Mouse (Mus musculus): ENCODE measurements around the gene Opalin. TPM values are rescaled to one million over a fixed set of nuclear protein-coding genes. Genes with fewer than 3 reads are reported as not detected.

The Opalin gene
- total RNA-seq, 2 experiments from 2014 or later, result 8.8 to 10.8 TPM

- Histone ChIP-seq H3K27ac (no peak overlapping the region), H3K4me3 (no peak overlapping the region)
- no peak for DNase-seq (ENCODE audit: low spot score in 2 of 2)
- TF ChIP-seq CTCF (conservative IDR thresholded peaks at IDR 0.05), result no peak
Observed at GRCm38 (mm10) chr19:41100863-41101262, 23.9 kb upstream of the Opalin start.

GRCm38 (mm10) chr19:41097038-41097437, 20.1 kb upstream of the Opalin start:
- no peak for TF ChIP-seq CTCF (conservative IDR thresholded peaks at IDR 0.05)
- no peak overlapping the region for H3K27ac ChIP-seq
- DNase-seq (ENCODE audit: low spot score in 2 of 2), result no peak
- no peak overlapping the region for H3K4me3 ChIP-seq

GRCm38 (mm10) chr19:41091901-41092300, 15.0 kb upstream of the Opalin start:
- Histone ChIP-seq H3K27ac (no peak overlapping the region), H3K4me3 (no peak overlapping the region)
- TF ChIP-seq CTCF (conservative IDR thresholded peaks at IDR 0.05), result no peak
- no peak for DNase-seq (ENCODE audit: low spot score in 2 of 2)

GRCm38 (mm10) chr19:41089833-41090232, 12.9 kb upstream of the Opalin start:
- Histone ChIP-seq H3K4me3 (no peak overlapping the region), H3K27ac (no peak overlapping the region)
- peak; percentile 61 to 77 for DNase-seq (ENCODE audit: low spot score in 2 of 2)
- peak; percentile 93 for TF ChIP-seq CTCF (conservative IDR thresholded peaks at IDR 0.05)

- Histone ChIP-seq H3K27ac (no peak overlapping the region), H3K4me3 (no peak overlapping the region; the same call in 1 of the 2 replicates)
- TF ChIP-seq CTCF (conservative IDR thresholded peaks at IDR 0.05), result no peak
- no peak for DNase-seq (ENCODE audit: low spot score in 2 of 2)
Observed at GRCm38 (mm10) chr19:41088491-41088890, 11.6 kb upstream of the Opalin start.

- no peak for TF ChIP-seq CTCF (conservative IDR thresholded peaks at IDR 0.05)
- no peak for DNase-seq (ENCODE audit: low spot score in 2 of 2)
- Histone ChIP-seq H3K27ac (no peak overlapping the region), H3K4me3 (no peak overlapping the region)
Observed at GRCm38 (mm10) chr19:41087901-41088300, 11.0 kb upstream of the Opalin start.

GRCm38 (mm10) chr19:41086700-41087099, 9.8 kb upstream of the Opalin start:
- peak; percentile 85 to 92 for DNase-seq (ENCODE audit: low spot score in 2 of 2)
- Histone ChIP-seq H3K27ac (peak overlapping the region; percentile 32; the same call in 1 of the 2 replicates), H3K4me3 (no peak overlapping the region)
- peak; percentile 86 for TF ChIP-seq CTCF (conservative IDR thresholded peaks at IDR 0.05)

- no peak for TF ChIP-seq CTCF (conservative IDR thresholded peaks at IDR 0.05)
- H3K4me3 ChIP-seq, result no peak overlapping the region; the same call in 1 of the 2 replicates
- peak overlapping the region; percentile 73 for H3K27ac ChIP-seq
- DNase-seq (ENCODE audit: low spot score in 2 of 2), result no peak
Observed at GRCm38 (mm10) chr19:41086289-41086688, 9.4 kb upstream of the Opalin start.

GRCm38 (mm10) chr19:41083646-41084045, 6.7 kb upstream of the Opalin start:
- no peak for TF ChIP-seq CTCF (conservative IDR thresholded peaks at IDR 0.05)
- Histone ChIP-seq H3K4me3 (no peak overlapping the region), H3K27ac (no peak overlapping the region)
- no peak for DNase-seq (ENCODE audit: low spot score in 2 of 2)

- H3K4me3 ChIP-seq, result no peak overlapping the region
- DNase-seq (ENCODE audit: low spot score in 2 of 2), result no peak
- no peak for TF ChIP-seq CTCF (conservative IDR thresholded peaks at IDR 0.05)
- H3K27ac ChIP-seq, result peak overlapping the region; percentile 78
Observed at GRCm38 (mm10) chr19:41081589-41081988, 4.7 kb upstream of the Opalin start.

GRCm38 (mm10) chr19:41073746-41074455, 3.0 kb downstream of the Opalin start:
- no peak overlapping the region for H3K4me3 ChIP-seq
- TF ChIP-seq CTCF (conservative IDR thresholded peaks at IDR 0.05), result no peak
- H3K27ac ChIP-seq, result peak overlapping the region; percentile 63
- peak; percentile 34 to 39 for DNase-seq (ENCODE audit: low spot score in 2 of 2)

GRCm38 (mm10) chr19:41071500-41071899, 5.4 kb downstream of the Opalin start:
- Histone ChIP-seq H3K27ac (no peak overlapping the region), H3K4me3 (no peak overlapping the region)
- peak; percentile 98 for TF ChIP-seq CTCF (conservative IDR thresholded peaks at IDR 0.05)
- DNase-seq (ENCODE audit: low spot score in 2 of 2), result peak; percentile 87 to 97

- H3K27ac ChIP-seq, result no peak overlapping the region
- no peak overlapping the region for H3K4me3 ChIP-seq
- TF ChIP-seq CTCF (conservative IDR thresholded peaks at IDR 0.05), result no peak
- no peak for DNase-seq (ENCODE audit: low spot score in 2 of 2)
Observed at GRCm38 (mm10) chr19:41054702-41055101, 22.2 kb downstream of the Opalin start.

GRCm38 (mm10) chr19:41053530-41053929, 23.4 kb downstream of the Opalin start:
- peak in 1 of 2 experiments; percentile 28 for DNase-seq (ENCODE audit: low spot score in 2 of 2)

More at GRCm38 (mm10) chr19:41053530-41053929, 23.4 kb downstream of the Opalin start:
- peak; percentile 79 for TF ChIP-seq CTCF (conservative IDR thresholded peaks at IDR 0.05)
- no peak overlapping the region for H3K4me3 ChIP-seq
- H3K27ac ChIP-seq, result no peak overlapping the region
